Comparison of ENCODE assay signal across 8 mouse cellular contexts in genomic region chr15:79441331-79442256, GRCm38 (mm10). TPM values are rescaled to one million over a fixed set of nuclear protein-coding genes. Genes with fewer than 3 reads are reported as not detected.
A peak's percentile ranks its signal among the peaks of the same experiment; 100 is the strongest.
DNase-seq lines count a peak whose midpoint lies in the region; ATAC-seq and TF ChIP-seq lines count a peak whose summit lies in the region.

No protein-coding gene starts in this region.

- H3K36me3 ChIP-seq in heart, embryonic 13.5 days, result peaks cover 21% of the 10 kb centered on the region
- H3K36me3 ChIP-seq in kidney, embryonic 16.5 days (ENCODE audit: insufficient read depth, low read length), result peaks cover 18% of the 10 kb centered on the region
- no peaks in the 10 kb centered on the region for H3K36me3 ChIP-seq in liver, embryonic 15.5 days (replicated peaks)
- H3K36me3 ChIP-seq in neural tube, embryonic 11.5 days (ENCODE audit: control insufficient read depth, insufficient read depth, low read length), result peaks cover 18% of the 10 kb centered on the region
- H3K36me3 ChIP-seq in stomach, postnatal 0 days (ENCODE audit: control insufficient read depth, insufficient read depth, low read length), result no peaks in the 10 kb centered on the region; the same call in 1 of the 2 replicates

- H3K27ac ChIP-seq in embryonic fibroblast, embryonic 13.5 days (ENCODE audit: insufficient read depth, low read length), result peak overlapping the region; percentile 5; the same call in 1 of the 2 replicates
- H3K27ac ChIP-seq in heart, embryonic 13.5 days (replicated peaks), result peak overlapping the region; percentile 97
- peak overlapping the region; percentile 91 for H3K27ac ChIP-seq in kidney, embryonic 16.5 days (ENCODE audit: low read length)
- H3K27ac ChIP-seq in liver, embryonic 15.5 days (replicated peaks), result peak overlapping the region; percentile 64
- H3K27ac ChIP-seq in neural tube, embryonic 11.5 days (ENCODE audit: low read depth, low read length), result peak overlapping the region; percentile 97
- peak overlapping the region; percentile 97 for H3K27ac ChIP-seq in stomach, postnatal 0 days (replicated peaks)

- H3K9ac ChIP-seq in heart, embryonic 13.5 days, result peak overlapping the region; percentile 99
- H3K9ac ChIP-seq in kidney, embryonic 16.5 days (replicated peaks; ENCODE audit: low read length), result peak overlapping the region; percentile 86
- peak overlapping the region; percentile 58 for H3K9ac ChIP-seq in liver, embryonic 15.5 days
- peak overlapping the region; percentile 100 for H3K9ac ChIP-seq in neural tube, embryonic 11.5 days (ENCODE audit: low read length)
- peak overlapping the region; percentile 96 for H3K9ac ChIP-seq in stomach, postnatal 0 days (ENCODE audit: low read length)

- H3K4me2 ChIP-seq in heart, embryonic 13.5 days, result peak overlapping the region; percentile 88
- peak overlapping the region; percentile 76 for H3K4me2 ChIP-seq in kidney, embryonic 16.5 days (replicated peaks; ENCODE audit: low read depth, low read length)
- peak overlapping the region; percentile 82 for H3K4me2 ChIP-seq in liver, embryonic 15.5 days
- peak overlapping the region; percentile 97 for H3K4me2 ChIP-seq in neural tube, embryonic 11.5 days (ENCODE audit: low read depth)
- peak overlapping the region; percentile 77 for H3K4me2 ChIP-seq in stomach, postnatal 0 days (replicated peaks; ENCODE audit: low read depth)

- H3K4me3 ChIP-seq in embryonic fibroblast, embryonic 13.5 days (ENCODE audit: insufficient read depth, low read length), result peak overlapping the region; percentile 91
- H3K4me3 ChIP-seq in heart, embryonic 13.5 days, result peak overlapping the region; percentile 94
- H3K4me3 ChIP-seq in kidney, embryonic 16.5 days (ENCODE audit: low read length), result peak overlapping the region; percentile 70
- H3K4me3 ChIP-seq in liver, embryonic 15.5 days (replicated peaks), result peak overlapping the region; percentile 66
- H3K4me3 ChIP-seq in neural tube, embryonic 11.5 days (ENCODE audit: low read depth, low read length), result peak overlapping the region; percentile 93
- H3K4me3 ChIP-seq in stomach, postnatal 0 days (ENCODE audit: low read depth, low read length), result peak overlapping the region; percentile 84

- under 1% methylated on average over 70 of the region's 107 CpGs for WGBS in heart, embryonic 13.5 days
- under 1% methylated on average over 81 of the region's 107 CpGs for WGBS in kidney, embryonic 16.5 days
- under 1% methylated on average over 105 of the region's 107 CpGs for WGBS in liver, embryonic 15.5 days (ENCODE audit: insufficient replicate concordance)
- under 1% methylated on average over 70 of the region's 107 CpGs for WGBS in neural tube, embryonic 11.5 days
- WGBS in stomach, postnatal 0 days, result under 1% methylated on average over 78 of the region's 107 CpGs

- H3K9me3 ChIP-seq in heart, embryonic 13.5 days, result no peaks in the 10 kb centered on the region
- H3K9me3 ChIP-seq in kidney, embryonic 16.5 days (ENCODE audit: low read length), result no peaks in the 10 kb centered on the region
- no peaks in the 10 kb centered on the region for H3K9me3 ChIP-seq in liver, embryonic 15.5 days (replicated peaks)
- H3K9me3 ChIP-seq in neural tube, embryonic 11.5 days (ENCODE audit: control insufficient read depth, low read length), result no peaks in the 10 kb centered on the region
- H3K9me3 ChIP-seq in stomach, postnatal 0 days (ENCODE audit: control insufficient read depth, low read length), result no peaks in the 10 kb centered on the region

- peaks cover 15% of the 10 kb centered on the region for H3K4me1 ChIP-seq in embryonic fibroblast, embryonic 13.5 days (ENCODE audit: control insufficient read depth, insufficient read depth, low read length)
- H3K4me1 ChIP-seq in heart, embryonic 13.5 days, result peaks cover 57% of the 10 kb centered on the region
- peaks cover 54% of the 10 kb centered on the region for H3K4me1 ChIP-seq in kidney, embryonic 16.5 days (ENCODE audit: insufficient read depth, low read length)
- H3K4me1 ChIP-seq in liver, embryonic 15.5 days (replicated peaks), result peaks cover 27% of the 10 kb centered on the region
- peaks cover 33% of the 10 kb centered on the region for H3K4me1 ChIP-seq in neural tube, embryonic 11.5 days (ENCODE audit: control insufficient read depth, insufficient read depth, low read length)
- H3K4me1 ChIP-seq in stomach, postnatal 0 days (replicated peaks; ENCODE audit: control insufficient read depth, insufficient read depth), result peaks cover 6% of the 10 kb centered on the region

- H3K27me3 ChIP-seq in heart, embryonic 13.5 days (replicated peaks), result no peaks in the 10 kb centered on the region
- H3K27me3 ChIP-seq in kidney, embryonic 16.5 days (ENCODE audit: insufficient read depth, low read length), result no peaks in the 10 kb centered on the region
- peaks cover 34% of the 10 kb centered on the region for H3K27me3 ChIP-seq in liver, embryonic 15.5 days
- no peaks in the 10 kb centered on the region for H3K27me3 ChIP-seq in neural tube, embryonic 11.5 days (ENCODE audit: control insufficient read depth, insufficient read depth, low read length)
- no peaks in the 10 kb centered on the region for H3K27me3 ChIP-seq in stomach, postnatal 0 days (ENCODE audit: control insufficient read depth, insufficient read depth, low read length)

- no peak for TF ChIP-seq EP300 in stomach, postnatal 0 days (optimal IDR thresholded peaks at IDR 0.05)

- no peak; the same call in 1 of the 2 replicates for TF ChIP-seq POLR2A in embryonic fibroblast, embryonic 13.5 days (IDR thresholded peaks at IDR 0.05; ENCODE audit: low read depth, low read length)

- TF ChIP-seq CTCF in embryonic fibroblast, embryonic 13.5 days (IDR thresholded peaks at IDR 0.05; ENCODE audit: borderline replicate concordance, insufficient read depth, low read length), result no peak
- TF ChIP-seq CTCF in stomach, postnatal 0 days (IDR thresholded peaks at IDR 0.05; ENCODE audit: low read depth), result no peak

- peak; percentile 79 for DNase-seq in CD4-positive, CD25-positive, alpha-beta regulatory T cell, adult 2 months (ENCODE audit: low read depth, low spot score)
- peak; percentile 73 for DNase-seq in brain, adult 2 months (ENCODE audit: low read depth, low spot score)
- peak; percentile 86 for DNase-seq in neural tube, embryonic 11.5 days (ENCODE audit: low spot score)
- peak; percentile 85 for DNase-seq in stomach, postnatal 0 days (ENCODE audit: low spot score)

- ATAC-seq in heart, embryonic 13.5 days (ENCODE audit: extremely low read depth, insufficient number of reproducible peaks, low FRiP score, low TSS enrichment), result peak; percentile 33; the same call in 1 of the 2 replicates
- ATAC-seq in kidney, embryonic 16.5 days (ENCODE audit: low FRiP score, low TSS enrichment), result peak; percentile 58
- peak; percentile 53 for ATAC-seq in liver, embryonic 15.5 days (ENCODE audit: insufficient read depth)
- ATAC-seq in neural tube, embryonic 11.5 days (ENCODE audit: insufficient read depth, low FRiP score, low TSS enrichment), result peak; percentile 80
- peak; percentile 58 for ATAC-seq in stomach, postnatal 0 days (ENCODE audit: low FRiP score, low TSS enrichment)

RNA-seq across cellular contexts. Expression of gene Csnk1e, which starts 13.8 kb away (rescaled TPM):
- 62.7 and 78.9 TPM in 2 replicates for polyA plus RNA-seq in embryonic fibroblast, embryonic 13.5 days (2011; ENCODE audit: insufficient read length, low read depth, missing spikeins)
- polyA plus RNA-seq in heart, embryonic 13.5 days (2015; fragmentation: Nextera tagmentation; extraction: Ambion mirVana), result 64.8 and 76.2 TPM in 2 replicates
- 66.0 and 71.5 TPM in 2 replicates for polyA plus RNA-seq in kidney, embryonic 16.5 days (2015; fragmentation: Nextera tagmentation; extraction: Ambion mirVana)
- polyA plus RNA-seq in liver, embryonic 15.5 days (2015; fragmentation: Nextera tagmentation; extraction: Ambion mirVana), result 8.0 and 9.2 TPM in 2 replicates
- polyA plus RNA-seq in neural tube, embryonic 11.5 days (2014; fragmentation: Nextera tagmentation; extraction: Ambion mirVana), result 192 and 213 TPM in 2 replicates
- 44.8 and 50.8 TPM in 2 replicates for polyA plus RNA-seq in stomach, postnatal 0 days (2015; fragmentation: Nextera tagmentation; extraction: Ambion mirVana)

RNA-seq across cellular contexts. Expression of gene Tmem184b, which starts 38.2 kb away (rescaled TPM):
- polyA plus RNA-seq in embryonic fibroblast, embryonic 13.5 days (2011; ENCODE audit: insufficient read length, low read depth, missing spikeins), result 82.2 and 98.9 TPM in 2 replicates
- polyA plus RNA-seq in heart, embryonic 13.5 days (2015; fragmentation: Nextera tagmentation; extraction: Ambion mirVana), result 65.8 and 72.7 TPM in 2 replicates
- 75.0 and 80.5 TPM in 2 replicates for polyA plus RNA-seq in kidney, embryonic 16.5 days (2015; fragmentation: Nextera tagmentation; extraction: Ambion mirVana)
- 11.6 and 11.7 TPM in 2 replicates for polyA plus RNA-seq in liver, embryonic 15.5 days (2015; fragmentation: Nextera tagmentation; extraction: Ambion mirVana)
- 51.2 and 52.9 TPM in 2 replicates for polyA plus RNA-seq in neural tube, embryonic 11.5 days (2014; fragmentation: Nextera tagmentation; extraction: Ambion mirVana)
- polyA plus RNA-seq in stomach, postnatal 0 days (2015; fragmentation: Nextera tagmentation; extraction: Ambion mirVana), result 21.2 and 22.3 TPM in 2 replicates

Comparison
In these comparisons a context has a peak if more than half of its experiments do, and no peak if none do; other contexts are left out.
1. Peak in every context shown above with its lines: DNase-seq, ATAC-seq, H3K4me3 ChIP-seq and H3K27ac ChIP-seq.
2. H3K27ac ChIP-seq: peak in every context shown above with its lines; median percentile 97 in heart, embryonic 13.5 days; 97 in neural tube, embryonic 11.5 days; 97 in stomach, postnatal 0 days; 91 in kidney, embryonic 16.5 days; 64 in liver, embryonic 15.5 days; 5 in embryonic fibroblast, embryonic 13.5 days.